Comparison of ENCODE assay signal across 18 mouse cellular contexts in genomic region chr9:98421903-98422302, GRCm38 (mm10). TPM values are rescaled to one million over a fixed set of nuclear protein-coding genes. Genes with fewer than 3 reads are reported as not detected.
DNase-seq lines count a peak whose midpoint lies in the region; ATAC-seq and TF ChIP-seq lines count a peak whose summit lies in the region.
"Had no signal": no experiment of that assay in that cellular context is flagged by ENCODE, and none has a peak within 500 bp of the region (broad histone marks: within the 10 kb centered on the region; RNA-seq: fewer than 3 reads in every experiment).

No protein-coding gene starts in this region.

- H3K79me2 ChIP-seq in liver, adult 2 months (ENCODE audit: control insufficient read depth, insufficient read depth, low read length): no peaks in the 10 kb centered on the region

- no peak overlapping the region for H3K4me3 ChIP-seq in kidney, embryonic 14.5 days (ENCODE audit: low read length)
- H3K4me3 ChIP-seq in liver, adult 2 months (ENCODE audit: insufficient read depth, low read depth, low read length): no peak overlapping the region
- no peak overlapping the region for H3K4me3 ChIP-seq in liver, embryonic 15.5 days (replicated peaks)
- H3K4me3 ChIP-seq in hindbrain, embryonic 10.5 days: no peak overlapping the region
- H3K4me3 ChIP-seq: embryonic facial prominence, embryonic 13.5 days; forebrain, embryonic 12.5 days; heart, adult 2 months; heart, embryonic 12.5 days; hindbrain, embryonic 12.5 days had no signal

- TF ChIP-seq CTCF in liver, adult 2 months (IDR thresholded peaks at IDR 0.05; ENCODE audit: low read depth, low read length): no peak

- no peaks in the 10 kb centered on the region for H3K9me3 ChIP-seq in kidney, embryonic 14.5 days (ENCODE audit: control insufficient read depth, low read length)
- no peaks in the 10 kb centered on the region for H3K9me3 ChIP-seq in liver, embryonic 15.5 days (replicated peaks)
- no peaks in the 10 kb centered on the region for H3K9me3 ChIP-seq in hindbrain, embryonic 10.5 days
- H3K9me3 ChIP-seq: embryonic facial prominence, embryonic 13.5 days; forebrain, embryonic 12.5 days; heart, embryonic 12.5 days had no signal

- H3K27me3 ChIP-seq in kidney, embryonic 14.5 days (ENCODE audit: control insufficient read depth, insufficient read depth, low read length): no peaks in the 10 kb centered on the region
- no peaks in the 10 kb centered on the region for H3K27me3 ChIP-seq in liver, adult 2 months (ENCODE audit: control insufficient read depth, insufficient read depth, low read length)
- H3K27me3 ChIP-seq in liver, embryonic 15.5 days: peaks cover 41% of the 10 kb centered on the region
- peaks cover 64% of the 10 kb centered on the region for H3K27me3 ChIP-seq in hindbrain, embryonic 10.5 days (ENCODE audit: insufficient read depth, poor library complexity, severe bottlenecking)
- H3K27me3 ChIP-seq: embryonic facial prominence, embryonic 13.5 days had no signal

- TF ChIP-seq POLR2A in liver, adult 2 months (IDR thresholded peaks at IDR 0.05; ENCODE audit: extremely low read depth, insufficient read depth, low read length): no peak

- no peak for DNase-seq in kidney, postnatal 10 days
- peak; percentile 5 for DNase-seq in liver, adult 2 months (ENCODE audit: extremely low read depth, low read depth, low spot score)
- DNase-seq in liver: no peak
- no peak for DNase-seq in right cerebral cortex, adult 2 months (ENCODE audit: low spot score in 2 of 2)
- DNase-seq in hindbrain, embryonic 10.5 days (ENCODE audit: low spot score): no peak
- DNase-seq: adrenal gland, postnatal 14 days; cerebellum, adult 11-12 months; cerebellum, adult 9-10 months; cerebellum, postnatal 25 days; gastrocnemius, postnatal 10 days; heart, adult 2 months had no signal

- no peak overlapping the region for H3K27ac ChIP-seq in kidney, embryonic 14.5 days (ENCODE audit: low read depth, low read length)
- H3K27ac ChIP-seq in liver, adult 2 months (replicated peaks; ENCODE audit: insufficient read depth, low read depth, low read length): no peak overlapping the region; the same call in 1 of the 2 replicates
- H3K27ac ChIP-seq in liver, embryonic 15.5 days (replicated peaks): peak overlapping the region; percentile 75
- no peak overlapping the region for H3K27ac ChIP-seq in hindbrain, embryonic 10.5 days
- H3K27ac ChIP-seq: embryonic facial prominence, embryonic 13.5 days; forebrain, embryonic 12.5 days; heart, adult 2 months; hindbrain, embryonic 12.5 days had no signal

- peak; percentile 18; the same call in 1 of the 2 replicates for ATAC-seq in kidney, embryonic 14.5 days (ENCODE audit: low FRiP score, low TSS enrichment)
- no peak; the same call in 1 of the 2 replicates for ATAC-seq in liver, embryonic 15.5 days (ENCODE audit: insufficient read depth)
- ATAC-seq: forebrain, embryonic 16.5 days had no signal

- peaks cover 28% of the 10 kb centered on the region for H3K4me1 ChIP-seq in kidney, embryonic 14.5 days (ENCODE audit: control insufficient read depth, insufficient read depth, low read length)
- H3K4me1 ChIP-seq in liver, adult 2 months (ENCODE audit: control insufficient read depth, insufficient read depth, low read length): peaks cover 25% of the 10 kb centered on the region
- H3K4me1 ChIP-seq in liver, embryonic 15.5 days (replicated peaks): peaks cover 13% of the 10 kb centered on the region; the same call in 1 of the 2 replicates
- peaks cover 38% of the 10 kb centered on the region for H3K4me1 ChIP-seq in hindbrain, embryonic 10.5 days (replicated peaks)

- no peak overlapping the region for H3K9ac ChIP-seq in kidney, embryonic 14.5 days (ENCODE audit: low read depth, low read length)
- H3K9ac ChIP-seq in liver, adult 2 months (ENCODE audit: low read depth, low read length): no peak overlapping the region
- H3K9ac ChIP-seq in liver, embryonic 15.5 days: no peak overlapping the region
- H3K9ac ChIP-seq: embryonic facial prominence, embryonic 13.5 days; forebrain, embryonic 12.5 days; heart, embryonic 12.5 days; hindbrain, embryonic 12.5 days had no signal

- WGBS in kidney, embryonic 14.5 days: 33% methylated on average over 3 of the region's 3 CpGs
- 25% methylated on average over 3 of the region's 3 CpGs for WGBS in liver, adult 2 months
- 45% methylated on average over 3 of the region's 3 CpGs for WGBS in liver, embryonic 15.5 days (ENCODE audit: insufficient replicate concordance)
- WGBS in hindbrain, embryonic 10.5 days: 53% methylated on average over 3 of the region's 3 CpGs

- H3K36me3 ChIP-seq in kidney, embryonic 14.5 days (ENCODE audit: control insufficient read depth, insufficient read depth, low read length): no peaks in the 10 kb centered on the region
- no peaks in the 10 kb centered on the region for H3K36me3 ChIP-seq in liver, adult 2 months (ENCODE audit: control insufficient read depth, insufficient read depth, low read length)
- no peaks in the 10 kb centered on the region for H3K36me3 ChIP-seq in liver, embryonic 15.5 days (replicated peaks)
- no peaks in the 10 kb centered on the region for H3K36me3 ChIP-seq in hindbrain, embryonic 10.5 days
- H3K36me3 ChIP-seq: embryonic facial prominence, embryonic 13.5 days; forebrain, embryonic 12.5 days; heart, embryonic 12.5 days; hindbrain, embryonic 12.5 days had no signal

- H3K4me2 ChIP-seq in kidney, embryonic 14.5 days (replicated peaks; ENCODE audit: low read depth, low read length): no peak overlapping the region
- H3K4me2 ChIP-seq in liver, embryonic 15.5 days: peak overlapping the region; percentile 16
- H3K4me2 ChIP-seq: embryonic facial prominence, embryonic 13.5 days; forebrain, embryonic 12.5 days; heart, embryonic 12.5 days; hindbrain, embryonic 12.5 days had no signal

RNA-seq across cellular contexts. Expression of gene Rbp1, which starts 0.9 kb away (rescaled TPM):
- polyA plus RNA-seq in kidney, embryonic 14.5 days (2014; fragmentation: Nextera tagmentation; extraction: Ambion mirVana): 136 and 161 TPM in 2 replicates
- total RNA-seq in liver, adult 2 months (2014; rRNA removed): 10.7 and 25.2 TPM in 2 replicates
- polyA plus RNA-seq in liver, adult 2 months (2012; rRNA removed): 7.1 and 11.5 TPM in 2 replicates
- polyA plus RNA-seq in liver, embryonic 15.5 days (2015; fragmentation: Nextera tagmentation; extraction: Ambion mirVana): 38.6 and 39.9 TPM in 2 replicates
- polyA plus RNA-seq in hindbrain, embryonic 10.5 days (2016; fragmentation: Nextera tagmentation; extraction: Ambion mirVana): 29.2 and 30.2 TPM in 2 replicates
